Mouse (Mus musculus): ENCODE measurements around the gene Notch1. TPM values are rescaled to one million over a fixed set of nuclear protein-coding genes. Genes with fewer than 3 reads are reported as not detected.
A peak's percentile ranks its signal among the peaks of the same experiment; 100 is the strongest.

Notch1 gene
- polyA plus RNA-seq, 1 experiment from 2014 or later: 12.1 TPM

DNA sequence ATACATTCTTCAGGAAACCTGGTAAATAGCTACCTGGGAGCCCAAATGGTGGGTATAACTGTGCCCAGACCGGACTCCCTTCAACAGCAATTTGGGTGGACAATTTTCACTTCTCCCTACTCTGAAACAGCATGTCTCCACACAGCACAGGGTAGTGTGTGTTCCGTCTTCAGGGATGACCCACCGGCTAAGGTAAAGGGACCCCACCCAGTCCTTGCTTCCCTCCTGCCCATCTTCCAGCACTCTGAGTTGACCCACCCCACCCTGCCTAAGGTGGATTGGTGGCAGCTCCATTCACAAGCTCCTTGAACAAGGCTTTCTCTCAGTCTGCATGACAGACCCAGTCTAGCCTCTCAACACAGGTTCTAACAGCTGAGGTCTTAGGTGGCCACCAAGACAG, 33.6 kb downstream of the Notch1 start:
- peaks cover 46% of the 10 kb centered on the region for H3K36me3 ChIP-seq (ENCODE audit: insufficient read depth, low read length)
- DNase-seq (ENCODE audit: low spot score) (no peak), ATAC-seq (replicated peaks; ENCODE audit: low FRiP score, low read depth) (no peak)
- no peak overlapping the region for H3K4me2 ChIP-seq (ENCODE audit: low read length)
- H3K27ac ChIP-seq: peak overlapping the region; percentile 85
- H3K9ac ChIP-seq (ENCODE audit: low read depth, low read length): no peak overlapping the region
- 82% methylated on average over 3 of the region's 3 CpGs for WGBS
- no peaks in the 10 kb centered on the region for H3K9me3 ChIP-seq (replicated peaks; ENCODE audit: low read length)
- H3K27me3 ChIP-seq (ENCODE audit: insufficient read depth, low read length): no peaks in the 10 kb centered on the region
- TF ChIP-seq CTCF (IDR thresholded peaks at IDR 0.05; ENCODE audit: low read depth): no peak
- peaks cover 61% of the 10 kb centered on the region for H3K4me1 ChIP-seq (replicated peaks; ENCODE audit: insufficient read depth, low read length)
- H3K4me3 ChIP-seq (replicated peaks; ENCODE audit: low read depth, low read length): no peak overlapping the region

DNA sequence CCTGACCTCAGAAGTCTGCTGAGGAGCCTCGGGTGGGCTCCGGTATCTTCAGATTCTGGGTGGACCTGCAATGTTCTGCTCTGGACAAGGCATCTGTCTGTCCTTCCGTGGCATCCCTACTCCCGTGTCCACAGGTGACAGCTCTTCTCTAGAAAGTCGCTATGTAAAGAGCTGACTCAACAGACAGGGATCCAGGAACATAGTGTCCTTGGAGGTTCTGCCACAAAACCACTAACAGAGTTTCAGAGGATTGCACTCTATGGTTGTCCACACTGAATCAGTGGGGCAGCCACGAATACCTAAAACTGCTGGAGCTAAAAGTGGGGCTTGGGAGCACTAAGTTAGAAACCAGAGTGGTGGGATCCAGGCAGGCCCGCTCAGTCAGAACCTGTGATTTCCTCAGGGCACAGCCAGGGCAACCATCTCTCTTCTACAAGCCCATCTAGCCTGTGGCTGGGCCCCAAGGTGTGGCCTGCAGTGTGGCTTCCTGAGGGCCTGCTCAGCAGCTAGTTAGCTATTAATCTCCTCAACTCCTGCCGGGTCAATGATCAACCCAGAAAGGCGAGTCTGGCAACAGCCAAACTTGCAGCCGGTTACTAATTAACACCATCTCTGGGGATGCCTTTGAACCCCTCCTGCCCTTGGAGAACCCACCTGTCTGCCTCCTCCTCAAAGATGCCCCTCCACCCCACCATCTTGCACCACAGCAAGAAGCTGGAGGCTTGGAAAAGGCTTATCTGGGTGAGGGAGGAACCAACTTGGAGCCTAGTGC, 34.6 kb downstream of the Notch1 start:
- H3K4me3 ChIP-seq (replicated peaks; ENCODE audit: low read depth, low read length): no peak overlapping the region
- peak overlapping the region; percentile 85 for H3K27ac ChIP-seq
- ATAC-seq (replicated peaks; ENCODE audit: low FRiP score, low read depth) (peak; percentile 71), DNase-seq (ENCODE audit: low spot score) (peak; percentile 76)
- no peaks in the 10 kb centered on the region for H3K9me3 ChIP-seq (replicated peaks; ENCODE audit: low read length)
- no peak overlapping the region for H3K9ac ChIP-seq (ENCODE audit: low read depth, low read length)
- H3K27me3 ChIP-seq (ENCODE audit: insufficient read depth, low read length): no peaks in the 10 kb centered on the region
- H3K4me2 ChIP-seq (ENCODE audit: low read length): no peak overlapping the region
- no peak for TF ChIP-seq CTCF (IDR thresholded peaks at IDR 0.05; ENCODE audit: low read depth)
- WGBS: 51% methylated on average over 10 of the region's 10 CpGs
- H3K36me3 ChIP-seq (ENCODE audit: insufficient read depth, low read length): peaks cover 55% of the 10 kb centered on the region
- H3K4me1 ChIP-seq (replicated peaks; ENCODE audit: insufficient read depth, low read length): peaks cover 52% of the 10 kb centered on the region

DNA sequence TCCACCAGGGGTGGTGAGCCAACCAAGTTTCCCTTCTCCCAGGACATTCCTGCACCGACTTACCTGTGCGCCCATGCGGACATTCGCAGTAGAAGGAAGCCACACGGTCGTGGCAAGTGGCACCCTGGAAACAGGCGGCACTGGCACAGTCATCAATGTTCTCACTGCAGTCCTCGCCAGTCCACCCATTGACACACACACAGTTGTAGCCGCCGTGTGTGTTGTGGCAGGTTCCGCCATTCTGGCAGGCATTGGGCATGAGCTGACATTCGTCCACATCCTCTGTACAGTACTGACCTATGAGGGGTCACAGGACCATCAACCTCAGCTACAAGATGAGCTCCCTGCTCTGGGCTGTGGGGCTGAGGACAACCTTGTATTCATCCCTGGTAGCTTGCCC, 35.6 kb downstream of the Notch1 start:
- Histone ChIP-seq H3K27me3 (ENCODE audit: insufficient read depth, low read length) (no peaks in the 10 kb centered on the region), H3K4me1 (replicated peaks; ENCODE audit: insufficient read depth, low read length) (peaks cover 42% of the 10 kb centered on the region), H3K9ac (ENCODE audit: low read depth, low read length) (no peak overlapping the region), H3K4me2 (ENCODE audit: low read length) (no peak overlapping the region), H3K9me3 (replicated peaks; ENCODE audit: low read length) (no peaks in the 10 kb centered on the region), H3K4me3 (replicated peaks; ENCODE audit: low read depth, low read length) (no peak overlapping the region), H3K36me3 (ENCODE audit: insufficient read depth, low read length) (peaks cover 65% of the 10 kb centered on the region), H3K27ac (peak overlapping the region; percentile 74; the same call in 1 of the 2 replicates)
- DNase-seq (ENCODE audit: low spot score) (no peak), ATAC-seq (replicated peaks; ENCODE audit: low FRiP score, low read depth) (no peak)
- WGBS: 77% methylated on average over 12 of the region's 12 CpGs
- no peak for TF ChIP-seq CTCF (IDR thresholded peaks at IDR 0.05; ENCODE audit: low read depth)

DNA sequence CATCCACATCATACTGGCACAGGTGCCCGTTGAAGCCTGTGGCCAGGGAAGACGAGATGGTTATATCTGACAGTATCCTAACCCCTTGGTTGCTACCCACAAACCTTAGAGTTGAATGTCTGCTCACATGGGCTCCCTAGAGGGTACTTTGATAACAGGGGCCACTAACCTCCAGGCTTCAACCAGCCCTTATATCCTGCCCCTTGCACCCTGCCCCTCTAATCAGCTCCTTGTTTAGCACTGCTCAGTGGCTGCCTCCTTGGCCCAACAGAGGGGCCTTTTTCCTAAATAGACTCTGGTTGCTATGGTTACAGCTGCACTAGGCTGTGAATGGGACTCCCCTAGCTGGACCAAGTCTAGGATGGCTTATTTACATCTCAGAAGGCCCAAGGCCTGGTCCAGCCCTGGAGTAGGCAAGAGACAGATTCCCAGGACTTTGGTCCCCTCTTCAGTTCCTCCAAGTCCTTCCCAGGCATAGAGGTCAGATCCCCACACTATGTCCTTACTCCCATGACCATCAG, 37.7 kb downstream of the Notch1 start:
- Histone ChIP-seq H3K27ac (no peak overlapping the region), H3K4me3 (replicated peaks; ENCODE audit: low read depth, low read length) (no peak overlapping the region), H3K9ac (ENCODE audit: low read depth, low read length) (no peak overlapping the region), H3K9me3 (replicated peaks; ENCODE audit: low read length) (no peaks in the 10 kb centered on the region), H3K4me2 (ENCODE audit: low read length) (no peak overlapping the region), H3K4me1 (replicated peaks; ENCODE audit: insufficient read depth, low read length) (peaks cover 22% of the 10 kb centered on the region), H3K27me3 (ENCODE audit: insufficient read depth, low read length) (no peaks in the 10 kb centered on the region), H3K36me3 (ENCODE audit: insufficient read depth, low read length) (peaks cover 69% of the 10 kb centered on the region)
- no peak for ATAC-seq (replicated peaks; ENCODE audit: low FRiP score, low read depth)
- WGBS: 95% methylated on average over 2 of the region's 2 CpGs
- DNase-seq (ENCODE audit: low spot score): no peak
- TF ChIP-seq CTCF (IDR thresholded peaks at IDR 0.05; ENCODE audit: low read depth): no peak

DNA sequence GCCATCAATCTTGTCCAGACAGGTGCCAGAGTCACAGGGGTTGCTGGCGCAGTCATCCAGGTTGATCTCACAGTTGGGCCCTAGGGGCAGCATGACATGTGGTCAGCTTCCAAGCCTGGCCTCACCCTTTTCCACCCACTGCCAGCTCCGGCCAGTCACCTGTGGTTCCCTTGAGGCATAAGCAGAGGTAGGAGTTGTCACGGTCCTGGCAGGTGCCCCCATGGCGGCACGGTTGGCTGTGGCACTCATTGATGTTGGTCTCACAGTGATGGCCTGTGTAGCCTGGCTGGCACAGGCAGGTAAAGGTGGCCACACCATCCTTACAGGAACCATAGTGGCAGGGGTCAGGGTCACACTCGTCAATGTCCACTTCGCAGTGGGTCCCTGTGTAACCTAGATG, 38.6 kb downstream of the Notch1 start:
- no peak for ATAC-seq (replicated peaks; ENCODE audit: low FRiP score, low read depth)
- H3K27me3 ChIP-seq (ENCODE audit: insufficient read depth, low read length): no peaks in the 10 kb centered on the region

DNA sequence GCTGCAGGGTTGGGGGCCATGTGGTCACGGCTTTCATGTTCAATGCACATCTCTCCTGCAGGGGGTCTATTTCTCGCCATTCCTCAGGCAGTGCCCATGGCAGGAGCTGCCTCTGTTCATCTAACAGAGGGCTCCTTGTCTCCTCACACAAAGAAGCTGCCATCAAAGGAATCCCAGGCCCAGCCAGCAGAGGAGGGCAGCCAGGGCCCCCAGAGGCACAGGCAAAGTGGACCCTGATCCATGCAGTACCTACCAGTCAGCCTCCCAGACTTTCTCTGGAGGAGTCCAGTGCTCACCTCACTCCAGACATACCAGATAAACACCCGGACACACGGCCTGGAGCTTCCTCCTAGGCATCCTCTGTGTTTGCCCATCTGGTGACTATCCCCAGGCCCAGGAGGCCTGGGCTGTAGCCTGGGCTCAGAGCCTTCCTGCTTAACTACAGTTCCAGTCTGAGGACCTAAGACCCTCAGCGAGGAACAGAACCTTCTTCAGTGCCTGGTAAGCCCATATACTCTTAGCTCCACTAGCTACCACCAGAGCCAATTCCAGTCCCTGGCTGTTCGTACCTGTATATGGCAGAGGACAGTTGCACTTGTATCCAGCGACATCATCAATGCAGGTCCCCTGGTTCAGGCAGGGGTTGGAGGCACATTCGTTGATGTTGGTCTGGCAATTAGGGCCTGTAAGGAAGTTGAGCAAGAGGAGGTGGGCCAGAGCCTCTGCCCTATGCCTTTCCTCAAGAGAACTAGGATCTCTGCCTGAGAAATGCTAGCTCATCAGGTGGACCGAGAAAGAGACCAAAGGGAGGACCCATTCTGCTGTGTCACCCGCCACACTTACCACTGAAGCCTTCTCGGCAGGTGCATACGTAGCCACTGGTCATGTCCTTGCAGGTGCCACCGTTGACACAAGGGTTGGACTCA, 40.7 kb downstream of the Notch1 start:
- H3K4me1 ChIP-seq (replicated peaks; ENCODE audit: insufficient read depth, low read length): no peaks in the 10 kb centered on the region
- 76% methylated on average over 13 of the region's 13 CpGs for WGBS
- H3K36me3 ChIP-seq (ENCODE audit: insufficient read depth, low read length): peaks cover 89% of the 10 kb centered on the region
- no peak for TF ChIP-seq CTCF (IDR thresholded peaks at IDR 0.05; ENCODE audit: low read depth)
- no peak overlapping the region for H3K4me3 ChIP-seq (replicated peaks; ENCODE audit: low read depth, low read length)
- ATAC-seq (replicated peaks; ENCODE audit: low FRiP score, low read depth) (no peak), DNase-seq (ENCODE audit: low spot score) (no peak)
- H3K4me2 ChIP-seq (ENCODE audit: low read length): no peak overlapping the region
- H3K9me3 ChIP-seq (replicated peaks; ENCODE audit: low read length): no peaks in the 10 kb centered on the region
- peak overlapping the region; percentile 82 for H3K27ac ChIP-seq
- no peak overlapping the region for H3K9ac ChIP-seq (ENCODE audit: low read depth, low read length)
- no peaks in the 10 kb centered on the region for H3K27me3 ChIP-seq (ENCODE audit: insufficient read depth, low read length)

More for the DNA sequence above, 38.6 kb downstream of the Notch1 start:
- Histone ChIP-seq H3K27ac (no peak overlapping the region), H3K4me2 (ENCODE audit: low read length) (no peak overlapping the region), H3K4me3 (replicated peaks; ENCODE audit: low read depth, low read length) (no peak overlapping the region), H3K36me3 (ENCODE audit: insufficient read depth, low read length) (peaks cover 74% of the 10 kb centered on the region), H3K9me3 (replicated peaks; ENCODE audit: low read length) (no peaks in the 10 kb centered on the region), H3K4me1 (replicated peaks; ENCODE audit: insufficient read depth, low read length) (peaks cover 14% of the 10 kb centered on the region), H3K9ac (ENCODE audit: low read depth, low read length) (0 out of 2 replicates have a peak overlapping the region, but pooled peaks have one; percentile 13)
- WGBS: 93% methylated on average over 7 of the region's 7 CpGs
- no peak for TF ChIP-seq CTCF (IDR thresholded peaks at IDR 0.05; ENCODE audit: low read depth)
- DNase-seq (ENCODE audit: low spot score): no peak
